Mouse (Mus musculus): Measurements from ENCODE around the gene Msl1.
A peak's percentile ranks its signal among the peaks of the same experiment; 100 is the strongest.

Msl1 gene

GRCm38 (mm10) chr11:98795015-98795713, at the start of gene Msl1:
TSS of gene Msl1 (plus strand) at chr11:98795516.
- DNase-seq, result peak; percentile 86

GRCm38 (mm10) chr11:98745932-98746853, 49.1 kb upstream of the Msl1 start:
- DNase-seq, result peak; percentile 50

- peak; percentile 90 for DNase-seq
These were observed 48.2 kb upstream of the Msl1 start for GRCm38 (mm10) chr11:98746855-98747693.

- DNase-seq, result no peak
These were observed 47.4 kb upstream of the Msl1 start for GRCm38 (mm10) chr11:98747804-98748505.

GRCm38 (mm10) chr11:98748506-98749416, 46.6 kb upstream of the Msl1 start:
- DNase-seq, result no peak

GRCm38 (mm10) chr11:98749716-98750115, 45.6 kb upstream of the Msl1 start:
- DNase-seq, result no peak

- peak; percentile 90 for DNase-seq
These were observed 44.7 kb upstream of the Msl1 start for GRCm38 (mm10) chr11:98750351-98751201.

- DNase-seq, result peak; percentile 61
These were observed 44.0 kb upstream of the Msl1 start for GRCm38 (mm10) chr11:98751221-98751782.

GRCm38 (mm10) chr11:98752562-98753140, 42.7 kb upstream of the Msl1 start:
- no peak for DNase-seq

- no peak for DNase-seq
These were observed 42.1 kb upstream of the Msl1 start for GRCm38 (mm10) chr11:98753264-98753663.

- DNase-seq, result peak; percentile 22
These were observed 41.1 kb upstream of the Msl1 start for GRCm38 (mm10) chr11:98754151-98754620.

- DNase-seq, result peak; percentile 80
These were observed 40.6 kb upstream of the Msl1 start for GRCm38 (mm10) chr11:98754621-98755181.

GRCm38 (mm10) chr11:98755726-98756380, 39.5 kb upstream of the Msl1 start:
- no peak for DNase-seq

- DNase-seq, result no peak
These were observed 38.6 kb upstream of the Msl1 start for GRCm38 (mm10) chr11:98756711-98757110.

GRCm38 (mm10) chr11:98761939-98762338, 33.4 kb upstream of the Msl1 start:
- DNase-seq, result no peak

GRCm38 (mm10) chr11:98762756-98763501, 32.4 kb upstream of the Msl1 start:
- peak; percentile 65 for DNase-seq

GRCm38 (mm10) chr11:98763502-98763861, 31.8 kb upstream of the Msl1 start:
- no peak for DNase-seq

GRCm38 (mm10) chr11:98764091-98764490, 31.2 kb upstream of the Msl1 start:
- no peak for DNase-seq
